Mouse (Mus musculus) hindbrain, postnatal 0 days (tissue): ENCODE results near the gene Nid1. TPM values are rescaled to one million over a fixed set of nuclear protein-coding genes. Genes with fewer than 3 reads are reported as not detected.

Experiments
- ATAC-seq: fragments of 200-750 bp; cut with Nextera tagmentation; 2 replicates; pipeline ENCODE4 v1.8.0; 2017; ENCODE audit warnings: mild to moderate bottlenecking, moderate TSS enrichment, moderate library complexity
- DNase-seq: peaks from one replicate; pipeline ENCODE4 v3.0.0-alpha.2; 2015; ENCODE audit warnings: low spot score
- H3K27ac ChIP-seq: fragments of 300-500 bp; sonication (generic); 2 replicates; pipeline ENCODE4 v1.5.1; 2014; ENCODE audit warnings: mild to moderate bottlenecking
- H3K27me3 ChIP-seq: fragments of 300-500 bp; sonication (generic); 2 replicates; pipeline ENCODE4 v1.6.1; 2014; ENCODE audit warnings: low read length, mixed read lengths; ENCODE audit not compliant: insufficient read depth
- H3K36me3 ChIP-seq: fragments of 300-500 bp; sonication (generic); 2 replicates; pipeline ENCODE4 v1.6.1; 2014; ENCODE audit warnings: low read length, mixed read lengths; ENCODE audit not compliant: insufficient read depth
- H3K4me1 ChIP-seq: fragments of 300-500 bp; sonication (generic); 2 replicates; pipeline ENCODE4 v1.6.1; 2014; ENCODE audit warnings: antibody characterized with exemption, low read length, mixed read lengths; ENCODE audit not compliant: insufficient read depth
- H3K4me2 ChIP-seq: fragments of 300-500 bp; sonication (generic); 2 replicates; pipeline ENCODE4 v1.6.1; 2014; ENCODE audit warnings: low read depth, mild to moderate bottlenecking, low read length, moderate library complexity, mixed read lengths
- H3K4me3 ChIP-seq: fragments of 300-500 bp; sonication (generic); 2 replicates; pipeline ENCODE4 v1.5.1; 2014; ENCODE audit warnings: low read length
- H3K9ac ChIP-seq: fragments of 300-500 bp; sonication (generic); replicated peaks from 2 replicates; pipeline ENCODE4 v1.6.1; 2014; ENCODE audit warnings: mild to moderate bottlenecking, low read length, moderate library complexity, mixed read lengths
- H3K9me3 ChIP-seq: fragments of 300-500 bp; sonication (generic); 2 replicates; pipeline ENCODE4 v1.6.1; 2016; ENCODE audit warnings: low read length, mixed read lengths
- CTCF ChIP-seq: IDR thresholded peaks from 2 replicates; pipeline ENCODE4 v1.5.1; 2016; ENCODE audit warnings: antibody characterized with exemption, control low read depth, low read depth
- WGBS: fragments of 180-500 bp; shearing (Covaris S2); extraction: QIAGEN DNeasy Blood & Tissue Kit; methylation state at CpG from one replicate; pipeline ENCODE4 v1.1.7; 2014; 5-methylcytosine and 5-hydroxymethylcytosine counted together
- polyA plus RNA-seq: library from polyadenylated mRNA; unstranded; fragments of >200 nt; fragmentation: Nextera tagmentation; extraction: Ambion mirVana; gene quantifications from 2 replicates; pipeline ENCODE4 v1.2.1, GENCODE M21; 2015
- total RNA-seq: library from RNA; depleted of rRNA; stranded (reverse); fragments of >200 nt; gene quantifications from 2 replicates; pipeline ENCODE4 v1.2.3, GENCODE M21; 2014

Gene Nid1
- total and polyA plus RNA-seq, 2 experiments from 2014 or later, result 56.7 to 120 TPM

DNA sequence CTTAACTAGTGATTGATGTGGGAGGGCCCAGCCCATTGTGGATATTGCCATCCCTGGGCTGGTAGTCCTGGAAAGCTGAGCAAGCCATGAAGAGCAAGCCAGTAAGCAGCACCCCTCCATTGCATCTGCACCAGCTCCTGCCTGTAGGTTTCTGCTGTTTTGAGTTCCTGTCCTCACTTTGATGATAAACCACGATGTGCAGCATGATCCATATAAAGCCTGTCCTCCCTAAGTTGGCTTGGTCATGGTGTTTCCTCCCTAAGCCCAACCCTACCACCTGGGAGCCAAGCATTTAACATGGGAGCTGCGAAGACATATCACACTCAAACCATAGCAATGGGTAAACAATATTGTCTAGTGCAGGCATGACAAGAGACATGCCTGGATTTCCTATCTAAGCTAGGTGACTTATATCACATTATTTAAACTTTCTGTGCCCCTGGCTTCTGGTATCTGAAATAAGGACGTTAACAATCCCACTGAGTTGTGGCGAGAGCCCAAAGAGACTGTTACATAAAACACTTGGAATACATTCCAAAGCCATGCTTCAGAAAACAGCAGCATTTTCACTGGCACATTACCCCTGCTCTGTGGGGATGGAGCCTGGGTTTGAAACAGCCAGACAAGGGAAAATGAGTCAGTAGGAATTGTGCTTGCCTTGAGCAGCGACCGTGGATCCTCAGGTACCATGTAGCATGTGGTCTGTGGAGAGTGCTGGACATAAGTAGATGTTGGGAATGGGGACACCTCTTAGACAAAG, 111.3 kb downstream of the Nid1 start:
- WGBS, result 81% methylated on average over 6 of the region's 6 CpGs
- no peaks in the 10 kb centered on the region for H3K27me3 ChIP-seq
- H3K4me3 ChIP-seq, result no peak overlapping the region
- ATAC-seq, result no peak
- H3K4me1 ChIP-seq, result no peaks in the 10 kb centered on the region
- H3K27ac ChIP-seq, result no peak overlapping the region
- H3K36me3 ChIP-seq, result no peaks in the 10 kb centered on the region
- H3K9me3 ChIP-seq, result no peaks in the 10 kb centered on the region
- DNase-seq, result peak; percentile 12
- no peak for TF ChIP-seq CTCF
- H3K9ac ChIP-seq, result no peak overlapping the region
- no peak overlapping the region for H3K4me2 ChIP-seq

DNA sequence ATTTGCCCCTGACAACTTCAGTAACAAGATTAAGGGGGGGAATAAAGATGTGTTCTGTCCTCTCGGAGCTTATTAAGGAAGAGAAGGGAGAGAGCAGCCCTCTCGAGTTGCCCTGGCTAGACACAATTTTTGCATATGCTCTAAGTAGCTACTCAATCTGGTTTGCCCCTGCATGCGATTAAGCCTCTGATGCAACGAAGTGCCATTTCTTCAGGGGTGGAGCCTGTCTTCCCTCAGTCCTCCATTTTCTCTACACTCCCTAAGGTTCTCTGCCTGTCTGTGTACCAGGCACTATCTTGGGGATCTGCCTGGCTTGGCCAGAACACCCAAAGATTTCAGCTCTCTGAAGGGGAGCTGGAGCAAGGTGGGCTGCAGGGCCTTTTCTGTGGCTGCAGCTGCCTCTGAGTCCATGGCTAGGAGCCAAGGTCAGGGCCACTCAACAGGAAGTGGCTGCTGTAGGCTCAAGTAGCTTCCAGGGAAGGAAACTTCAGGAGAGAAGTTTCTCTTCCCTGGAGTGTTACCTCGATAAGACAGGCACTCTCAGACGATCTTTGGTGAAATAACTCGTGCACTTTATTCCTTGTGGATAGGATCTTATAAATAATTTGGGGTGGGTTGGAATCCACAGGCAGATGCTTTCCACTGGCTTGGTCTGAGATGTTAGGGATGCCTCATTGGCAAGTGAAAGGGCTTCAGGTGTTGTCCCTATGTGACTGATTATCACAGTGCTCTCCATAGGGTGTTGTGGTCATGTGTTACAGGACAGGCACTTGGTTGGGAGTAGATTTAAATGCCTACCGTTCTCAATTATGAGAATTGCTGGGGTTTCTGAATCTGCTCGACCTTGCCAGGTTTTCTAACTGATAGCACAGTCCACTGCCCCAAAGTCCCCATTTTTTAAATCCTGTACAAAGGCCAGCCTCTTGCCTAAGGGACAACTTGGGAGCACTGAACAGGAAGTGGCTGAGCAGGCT, 112.6 kb downstream of the Nid1 start:
- Histone ChIP-seq H3K4me1 (no peaks in the 10 kb centered on the region), H3K27ac (no peak overlapping the region), H3K36me3 (no peaks in the 10 kb centered on the region), H3K27me3 (no peaks in the 10 kb centered on the region), H3K9me3 (no peaks in the 10 kb centered on the region), H3K9ac (no peak overlapping the region), H3K4me3 (no peak overlapping the region), H3K4me2 (no peak overlapping the region)
- ATAC-seq (no peak), DNase-seq (no peak)
- 74% methylated on average over 9 of the region's 9 CpGs for WGBS
- TF ChIP-seq CTCF, result no peak

DNA sequence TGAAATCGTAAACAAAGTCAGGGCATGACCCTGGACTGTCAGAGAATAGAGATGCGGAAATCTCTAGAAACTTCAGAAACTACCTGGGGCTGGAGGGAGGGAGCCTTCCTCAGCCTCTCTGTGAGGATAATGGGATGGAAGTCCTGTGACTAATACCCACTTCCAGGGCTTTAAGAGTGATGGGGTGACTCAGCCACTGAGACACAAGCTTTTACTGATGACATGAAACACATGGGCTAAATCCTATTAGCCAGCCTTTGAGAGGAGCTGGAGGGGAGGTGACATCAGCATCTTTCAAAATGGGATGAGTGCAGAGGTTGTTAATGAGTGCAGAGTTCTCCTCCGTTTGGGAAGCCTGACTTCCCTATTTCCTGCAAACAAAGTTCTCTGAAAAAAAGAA, 114.7 kb downstream of the Nid1 start:
- H3K9me3 ChIP-seq, result no peaks in the 10 kb centered on the region
- no peaks in the 10 kb centered on the region for H3K4me1 ChIP-seq
- H3K27ac ChIP-seq, result no peak overlapping the region
- WGBS, result 52% methylated on average over 3 of the region's 3 CpGs
- ATAC-seq, result no peak
- no peak overlapping the region for H3K4me3 ChIP-seq
- no peak overlapping the region for H3K9ac ChIP-seq
- no peaks in the 10 kb centered on the region for H3K36me3 ChIP-seq
- DNase-seq, result no peak
- no peaks in the 10 kb centered on the region for H3K27me3 ChIP-seq
- no peak for TF ChIP-seq CTCF
- no peak overlapping the region for H3K4me2 ChIP-seq

DNA sequence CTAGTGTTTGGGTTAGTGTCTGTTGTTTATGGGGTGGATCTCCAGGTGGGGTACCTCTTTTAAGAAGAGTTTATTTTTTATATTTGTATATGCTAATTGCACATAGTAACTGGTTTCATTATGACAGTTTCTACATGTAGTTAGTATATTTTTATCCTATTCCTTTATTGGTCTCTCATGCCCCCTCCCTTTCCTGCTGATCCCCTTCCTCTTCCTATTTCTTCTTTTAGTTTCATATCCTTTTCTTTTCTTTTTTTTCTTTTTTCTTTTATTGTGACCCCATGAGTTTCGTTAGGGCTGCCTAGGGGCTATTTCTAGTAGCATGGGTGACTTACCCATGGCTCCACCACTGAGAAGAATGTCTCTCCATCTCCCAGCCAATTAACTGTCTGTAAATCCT, 116.3 kb downstream of the Nid1 start:
- no peak for TF ChIP-seq CTCF
- Histone ChIP-seq H3K27ac (no peak overlapping the region), H3K4me1 (no peaks in the 10 kb centered on the region), H3K27me3 (no peaks in the 10 kb centered on the region), H3K36me3 (no peaks in the 10 kb centered on the region), H3K9me3 (no peaks in the 10 kb centered on the region), H3K4me3 (no peak overlapping the region), H3K9ac (no peak overlapping the region), H3K4me2 (no peak overlapping the region)
- ATAC-seq (no peak), DNase-seq (no peak)
- 63% methylated on average over 1 of the region's 1 CpGs for WGBS

DNA sequence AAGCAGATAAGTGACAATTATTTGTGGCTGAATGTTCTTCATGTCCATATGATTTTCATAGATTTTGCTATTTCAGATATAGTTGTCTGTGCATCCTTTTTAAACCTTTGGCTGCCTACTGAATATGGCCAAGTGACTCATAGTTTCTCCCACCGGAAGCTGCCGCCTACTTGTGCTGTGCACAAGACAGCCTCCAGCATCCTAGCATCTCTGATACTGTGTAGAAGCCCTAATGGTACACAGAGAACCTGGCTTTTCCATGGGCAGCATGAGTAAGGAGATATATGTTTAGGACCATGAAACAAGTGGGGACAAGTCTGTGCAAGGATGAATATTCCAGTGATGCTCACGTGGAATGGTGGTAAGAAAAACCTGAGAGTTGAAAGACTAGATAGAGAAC, 117.8 kb downstream of the Nid1 start:
- DNase-seq (no peak), ATAC-seq (no peak)
- Histone ChIP-seq H3K36me3 (no peaks in the 10 kb centered on the region), H3K9ac (no peak overlapping the region), H3K4me3 (no peak overlapping the region), H3K4me2 (no peak overlapping the region), H3K9me3 (no peaks in the 10 kb centered on the region), H3K27ac (no peak overlapping the region), H3K4me1 (no peaks in the 10 kb centered on the region), H3K27me3 (no peaks in the 10 kb centered on the region)
- WGBS, result 96% methylated on average over 3 of the region's 3 CpGs
- no peak for TF ChIP-seq CTCF

DNA sequence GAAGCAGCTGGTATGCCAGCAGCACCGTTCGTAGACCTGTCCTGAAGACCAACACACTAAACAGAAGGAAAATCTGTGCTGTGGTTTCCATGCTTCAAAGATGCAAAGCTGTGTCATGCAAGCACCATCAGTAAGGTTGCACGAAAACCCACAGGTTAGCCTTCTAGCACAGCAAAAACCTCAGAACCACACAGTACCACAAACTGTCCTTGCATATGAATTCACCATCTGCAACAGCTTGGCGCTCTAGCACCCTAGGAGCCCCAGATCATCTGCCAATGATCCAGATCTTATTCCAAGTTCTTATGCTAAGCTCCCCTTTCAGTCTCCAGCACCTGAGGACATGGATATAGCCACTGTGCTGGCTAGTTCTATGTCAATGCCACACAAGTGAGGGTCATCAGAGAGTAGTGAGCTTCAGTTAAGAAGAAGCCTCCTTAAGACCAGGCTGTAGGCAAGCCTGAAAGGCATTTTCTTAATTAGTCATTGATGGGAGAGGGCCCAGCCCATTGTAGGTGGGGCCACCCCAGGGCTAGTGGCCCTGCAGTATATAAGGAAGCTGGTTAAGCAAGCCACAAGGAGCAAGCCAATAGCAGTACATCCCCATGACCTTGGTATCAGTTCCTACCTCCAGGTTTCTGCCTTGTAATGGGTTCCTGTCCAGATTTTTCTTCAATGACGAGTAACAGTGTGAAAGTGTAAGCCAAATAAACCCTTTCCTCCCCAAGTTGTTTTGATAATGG, 119.8 kb downstream of the Nid1 start:
- WGBS, result 79% methylated on average over 5 of the region's 5 CpGs
- ATAC-seq, result no peak
- TF ChIP-seq CTCF, result no peak

More for the DNA sequence above, 119.8 kb downstream of the Nid1 start:
- Histone ChIP-seq H3K36me3 (no peaks in the 10 kb centered on the region), H3K9ac (no peak overlapping the region), H3K4me2 (no peak overlapping the region), H3K4me1 (no peaks in the 10 kb centered on the region), H3K9me3 (no peaks in the 10 kb centered on the region), H3K27me3 (no peaks in the 10 kb centered on the region), H3K27ac (no peak overlapping the region), H3K4me3 (no peak overlapping the region)
- no peak for DNase-seq
